Mouse (Mus musculus): ENCODE results near the gene Zcchc2. TPM values are rescaled to one million over a fixed set of nuclear protein-coding genes. Genes with fewer than 3 reads are reported as not detected.

Zcchc2 gene
- polyA plus RNA-seq (2015; fragmentation: Nextera tagmentation; extraction: Ambion mirVana), result 1.0 and 1.2 TPM in 2 replicates

- H3K4me1 ChIP-seq (replicated peaks), result peaks cover 65% of the 10 kb centered on the region
- under 1% methylated on average over 76 of the region's 83 CpGs for WGBS (ENCODE audit: insufficient replicate concordance)
Observed at GRCm38 (mm10) chr1:105990138-105990821, at the start of gene Zcchc2. TSS of gene Zcchc2 (plus strand) at chr1:105990406.

GRCm38 (mm10) chr1:105944927-105945580 lies 45.2 kb upstream of the Zcchc2 start:
- 62% methylated on average over 10 of the region's 10 CpGs for WGBS (ENCODE audit: insufficient replicate concordance)
- ATAC-seq (ENCODE audit: insufficient read depth), result no peak
- H3K27ac ChIP-seq (replicated peaks), result no peak overlapping the region
- peaks cover 8% of the 10 kb centered on the region for H3K4me1 ChIP-seq (replicated peaks)
- H3K27me3 ChIP-seq, result no peaks in the 10 kb centered on the region
- no peak overlapping the region for H3K4me2 ChIP-seq
- H3K9me3 ChIP-seq (replicated peaks), result no peaks in the 10 kb centered on the region
- H3K36me3 ChIP-seq (replicated peaks), result no peaks in the 10 kb centered on the region
- H3K9ac ChIP-seq, result no peak overlapping the region
- H3K4me3 ChIP-seq (replicated peaks), result no peak overlapping the region

More at GRCm38 (mm10) chr1:105990138-105990821, at the start of gene Zcchc2:
- Histone ChIP-seq H3K36me3 (replicated peaks) (no peaks in the 10 kb centered on the region), H3K4me2 (peak within 1 kb of the TSS; percentile 99), H3K27ac (replicated peaks) (peak within 1 kb of the TSS; percentile 96), H3K9ac (peak within 1 kb of the TSS; percentile 90), H3K4me3 (replicated peaks) (peak within 1 kb of the TSS; percentile 86), H3K9me3 (replicated peaks) (no peaks in the 10 kb centered on the region), H3K27me3 (no peaks in the 10 kb centered on the region)
- ATAC-seq (ENCODE audit: insufficient read depth), result peak; percentile 87

- 56% methylated on average over 13 of the region's 13 CpGs for WGBS (ENCODE audit: insufficient replicate concordance)
- no peak for ATAC-seq (ENCODE audit: insufficient read depth)
- H3K9me3 ChIP-seq (replicated peaks), result no peaks in the 10 kb centered on the region
- H3K27ac ChIP-seq (replicated peaks), result no peak overlapping the region
- H3K4me3 ChIP-seq (replicated peaks), result no peak overlapping the region
- H3K36me3 ChIP-seq (replicated peaks), result no peaks in the 10 kb centered on the region
- peaks cover 8% of the 10 kb centered on the region for H3K4me1 ChIP-seq (replicated peaks)
- no peaks in the 10 kb centered on the region for H3K27me3 ChIP-seq
- no peak overlapping the region for H3K4me2 ChIP-seq
- H3K9ac ChIP-seq, result no peak overlapping the region
Observed at GRCm38 (mm10) chr1:105946581-105947540, 43.3 kb upstream of the Zcchc2 start.

- Histone ChIP-seq H3K4me2 (no peak overlapping the region), H3K4me3 (replicated peaks) (no peak overlapping the region), H3K4me1 (replicated peaks) (peaks cover 8% of the 10 kb centered on the region), H3K36me3 (replicated peaks) (no peaks in the 10 kb centered on the region), H3K9ac (no peak overlapping the region), H3K27ac (replicated peaks) (no peak overlapping the region), H3K27me3 (no peaks in the 10 kb centered on the region), H3K9me3 (replicated peaks) (no peaks in the 10 kb centered on the region)
- ATAC-seq (ENCODE audit: insufficient read depth), result no peak
- WGBS (ENCODE audit: insufficient replicate concordance), result 51% methylated on average over 6 of the region's 6 CpGs
Observed at GRCm38 (mm10) chr1:105948352-105948751, 41.9 kb upstream of the Zcchc2 start.

GRCm38 (mm10) chr1:105953588-105953987 lies 36.6 kb upstream of the Zcchc2 start:
- H3K9ac ChIP-seq, result no peak overlapping the region
- no peaks in the 10 kb centered on the region for H3K27me3 ChIP-seq
- H3K9me3 ChIP-seq (replicated peaks), result no peaks in the 10 kb centered on the region
- ATAC-seq (ENCODE audit: insufficient read depth), result no peak
- H3K36me3 ChIP-seq (replicated peaks), result no peaks in the 10 kb centered on the region
- 50% methylated on average over 2 of the region's 2 CpGs for WGBS (ENCODE audit: insufficient replicate concordance)
- H3K27ac ChIP-seq (replicated peaks), result no peak overlapping the region
- H3K4me3 ChIP-seq (replicated peaks), result no peak overlapping the region
- no peak overlapping the region for H3K4me2 ChIP-seq
- no peaks in the 10 kb centered on the region for H3K4me1 ChIP-seq (replicated peaks)

- Histone ChIP-seq H3K4me1 (replicated peaks) (no peaks in the 10 kb centered on the region), H3K4me2 (no peak overlapping the region), H3K36me3 (replicated peaks) (no peaks in the 10 kb centered on the region), H3K27me3 (no peaks in the 10 kb centered on the region), H3K4me3 (replicated peaks) (no peak overlapping the region), H3K27ac (replicated peaks) (no peak overlapping the region), H3K9me3 (replicated peaks) (no peaks in the 10 kb centered on the region), H3K9ac (no peak overlapping the region)
- ATAC-seq (ENCODE audit: insufficient read depth), result peak; percentile 40; the same call in 1 of the 2 replicates
Observed at GRCm38 (mm10) chr1:105954047-105954446, 36.2 kb upstream of the Zcchc2 start.

GRCm38 (mm10) chr1:105956057-105956456 lies 34.1 kb upstream of the Zcchc2 start:
- ATAC-seq (ENCODE audit: insufficient read depth), result no peak
- WGBS (ENCODE audit: insufficient replicate concordance), result 67% methylated on average over 5 of the region's 5 CpGs

GRCm38 (mm10) chr1:105961472-105961871 lies 28.7 kb upstream of the Zcchc2 start:
- WGBS (ENCODE audit: insufficient replicate concordance), result 64% methylated on average over 4 of the region's 4 CpGs
- H3K27ac ChIP-seq (replicated peaks), result no peak overlapping the region
- H3K27me3 ChIP-seq, result no peaks in the 10 kb centered on the region
- H3K9ac ChIP-seq, result no peak overlapping the region
- H3K4me1 ChIP-seq (replicated peaks), result no peaks in the 10 kb centered on the region
- H3K4me3 ChIP-seq (replicated peaks), result no peak overlapping the region
- no peak overlapping the region for H3K4me2 ChIP-seq
- no peaks in the 10 kb centered on the region for H3K9me3 ChIP-seq (replicated peaks)
- H3K36me3 ChIP-seq (replicated peaks), result no peaks in the 10 kb centered on the region
- ATAC-seq (ENCODE audit: insufficient read depth), result no peak

More at GRCm38 (mm10) chr1:105956057-105956456, 34.1 kb upstream of the Zcchc2 start:
- Histone ChIP-seq H3K36me3 (replicated peaks) (no peaks in the 10 kb centered on the region), H3K9me3 (replicated peaks) (no peaks in the 10 kb centered on the region), H3K27me3 (no peaks in the 10 kb centered on the region), H3K4me1 (replicated peaks) (no peaks in the 10 kb centered on the region), H3K27ac (replicated peaks) (no peak overlapping the region), H3K4me2 (no peak overlapping the region), H3K9ac (no peak overlapping the region), H3K4me3 (replicated peaks) (no peak overlapping the region)

GRCm38 (mm10) chr1:105962084-105962818 lies 28.0 kb upstream of the Zcchc2 start:
- WGBS (ENCODE audit: insufficient replicate concordance), result 67% methylated on average over 7 of the region's 7 CpGs
- no peaks in the 10 kb centered on the region for H3K27me3 ChIP-seq
- ATAC-seq (ENCODE audit: insufficient read depth), result no peak
- H3K27ac ChIP-seq (replicated peaks), result no peak overlapping the region
- no peaks in the 10 kb centered on the region for H3K4me1 ChIP-seq (replicated peaks)
- no peaks in the 10 kb centered on the region for H3K9me3 ChIP-seq (replicated peaks)
- no peaks in the 10 kb centered on the region for H3K36me3 ChIP-seq (replicated peaks)
- H3K4me2 ChIP-seq, result no peak overlapping the region
- H3K4me3 ChIP-seq (replicated peaks), result no peak overlapping the region
- H3K9ac ChIP-seq, result no peak overlapping the region

GRCm38 (mm10) chr1:105962852-105963251 lies 27.4 kb upstream of the Zcchc2 start:
- Histone ChIP-seq H3K27me3 (no peaks in the 10 kb centered on the region), H3K9ac (no peak overlapping the region), H3K4me2 (no peak overlapping the region), H3K36me3 (replicated peaks) (no peaks in the 10 kb centered on the region), H3K9me3 (replicated peaks) (no peaks in the 10 kb centered on the region), H3K4me1 (replicated peaks) (no peaks in the 10 kb centered on the region), H3K4me3 (replicated peaks) (no peak overlapping the region), H3K27ac (replicated peaks) (no peak overlapping the region)
- WGBS (ENCODE audit: insufficient replicate concordance), result 82% methylated on average over 9 of the region's 9 CpGs
- no peak for ATAC-seq (ENCODE audit: insufficient read depth)

All from liver, embryonic 15.5 days (tissue).